ENCODE assay signal across 31 mouse cellular contexts in genomic region chr7:15425537-15425936, GRCm38 (mm10). TPM values are rescaled to one million over a fixed set of nuclear protein-coding genes. Genes with fewer than 3 reads are reported as not detected.
"Had no signal": no experiment of that assay in that cellular context is flagged by ENCODE, and none has a peak within 500 bp of the region (broad histone marks: within the 10 kb centered on the region; RNA-seq: fewer than 3 reads in every experiment).

No protein-coding gene starts in this region.

RNA-seq across cellular contexts. Expression of gene Obox1, which starts 36.8 kb away (rescaled TPM):
- polyA plus RNA-seq: limb, embryonic 10.5 days; limb, embryonic 11.5 days; limb, embryonic 12.5 days; limb, embryonic 13.5 days; limb, embryonic 14.5 days; limb, embryonic 15.5 days; liver, adult 2 months; liver, embryonic 11.5 days; liver, embryonic 12.5 days; liver, embryonic 13.5 days; liver, embryonic 14.5 days; liver, embryonic 15.5 days; liver, embryonic 16.5 days; liver, postnatal 0 days; lung, adult 2 months; lung, embryonic 14.5 days; lung, embryonic 15.5 days; lung, embryonic 16.5 days; lung, postnatal 0 days; macrophage; midbrain, embryonic 10.5 days; midbrain, embryonic 11.5 days; midbrain, embryonic 12.5 days; midbrain, embryonic 13.5 days; midbrain, embryonic 14.5 days; midbrain, embryonic 15.5 days; midbrain, embryonic 16.5 days; midbrain, postnatal 0 days; myocyte; neural tube, embryonic 11.5 days; neural tube, embryonic 12.5 days had no signal

RNA-seq across cellular contexts. Expression of gene Obox2, which starts 37.0 kb away (rescaled TPM):
- polyA plus RNA-seq: limb, embryonic 10.5 days; limb, embryonic 11.5 days; limb, embryonic 12.5 days; limb, embryonic 13.5 days; limb, embryonic 14.5 days; limb, embryonic 15.5 days; liver, adult 2 months; liver, embryonic 11.5 days; liver, embryonic 12.5 days; liver, embryonic 13.5 days; liver, embryonic 14.5 days; liver, embryonic 15.5 days; liver, embryonic 16.5 days; liver, postnatal 0 days; lung, adult 2 months; lung, embryonic 14.5 days; lung, embryonic 15.5 days; lung, embryonic 16.5 days; lung, postnatal 0 days; macrophage; midbrain, embryonic 10.5 days; midbrain, embryonic 11.5 days; midbrain, embryonic 12.5 days; midbrain, embryonic 13.5 days; midbrain, embryonic 14.5 days; midbrain, embryonic 15.5 days; midbrain, embryonic 16.5 days; midbrain, postnatal 0 days; myocyte; neural tube, embryonic 11.5 days; neural tube, embryonic 12.5 days had no signal
